Mouse (Mus musculus): ENCODE results near the gene Camk2b. TPM values are rescaled to one million over a fixed set of nuclear protein-coding genes. Genes with fewer than 3 reads are reported as not detected.
"Not testable (repeated sequence)": the region's sequence is repeated elsewhere in the genome, so short reads cannot be mapped to it uniquely, and the experiment has no call there.

Gene Camk2b
- polyA plus RNA-seq (2012; rRNA removed), result 5.1 and 6.2 TPM in 2 replicates

DNA sequence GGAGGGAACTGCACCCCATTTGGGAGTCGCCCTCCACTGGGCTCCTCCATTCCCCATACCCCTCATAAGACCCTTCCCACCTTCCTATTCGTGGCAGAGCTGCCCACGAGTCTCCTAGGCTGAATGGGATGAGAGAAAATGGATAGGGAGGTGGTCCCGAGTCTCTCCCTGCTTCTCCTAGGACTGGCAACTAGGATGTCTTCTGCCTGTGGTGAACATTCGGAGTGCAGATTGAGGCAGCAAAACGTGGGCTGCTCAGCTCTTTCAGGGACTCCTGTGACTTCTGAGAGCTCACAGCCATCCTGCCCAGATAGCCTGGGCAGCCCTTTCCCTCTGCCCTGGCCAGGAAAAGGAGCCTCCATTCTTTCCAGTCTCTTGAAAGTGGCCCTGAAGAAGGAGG is at the start of gene Camk2b:
TSS of gene Camk2b (minus strand) at position 187 of the 400 bp plus-strand sequence.
- DNase-seq, result no peak
- H3K4me1 ChIP-seq (ENCODE audit: control insufficient read depth, insufficient read depth, low read length), result no peaks in the 10 kb centered on the region
- H3K4me3 ChIP-seq (ENCODE audit: insufficient read depth, low read depth, low read length), result peak within 1 kb of the TSS; percentile 31; the same call in 1 of the 2 replicates
- TF ChIP-seq POLR2A (IDR thresholded peaks at IDR 0.05; ENCODE audit: low read depth, low read length) (no peak), CTCF (conservative IDR thresholded peaks at IDR 0.05; ENCODE audit: insufficient read depth, insufficient read length, low read depth, low read length) (no peak)
- 15% methylated on average over 6 of the region's 6 CpGs for whole genome bisulfite sequencing
- H3K27ac ChIP-seq (ENCODE audit: insufficient read depth, low read depth, low read length), result no peak within 1 kb of the TSS
- no peaks in the 10 kb centered on the region for H3K36me3 ChIP-seq (ENCODE audit: control insufficient read depth, insufficient read depth, low read length)
- peaks cover 2% of the 10 kb centered on the region; the same call in 1 of the 2 replicates for H3K27me3 ChIP-seq (replicated peaks; ENCODE audit: control insufficient read depth, insufficient read depth, low read length)

DNA sequence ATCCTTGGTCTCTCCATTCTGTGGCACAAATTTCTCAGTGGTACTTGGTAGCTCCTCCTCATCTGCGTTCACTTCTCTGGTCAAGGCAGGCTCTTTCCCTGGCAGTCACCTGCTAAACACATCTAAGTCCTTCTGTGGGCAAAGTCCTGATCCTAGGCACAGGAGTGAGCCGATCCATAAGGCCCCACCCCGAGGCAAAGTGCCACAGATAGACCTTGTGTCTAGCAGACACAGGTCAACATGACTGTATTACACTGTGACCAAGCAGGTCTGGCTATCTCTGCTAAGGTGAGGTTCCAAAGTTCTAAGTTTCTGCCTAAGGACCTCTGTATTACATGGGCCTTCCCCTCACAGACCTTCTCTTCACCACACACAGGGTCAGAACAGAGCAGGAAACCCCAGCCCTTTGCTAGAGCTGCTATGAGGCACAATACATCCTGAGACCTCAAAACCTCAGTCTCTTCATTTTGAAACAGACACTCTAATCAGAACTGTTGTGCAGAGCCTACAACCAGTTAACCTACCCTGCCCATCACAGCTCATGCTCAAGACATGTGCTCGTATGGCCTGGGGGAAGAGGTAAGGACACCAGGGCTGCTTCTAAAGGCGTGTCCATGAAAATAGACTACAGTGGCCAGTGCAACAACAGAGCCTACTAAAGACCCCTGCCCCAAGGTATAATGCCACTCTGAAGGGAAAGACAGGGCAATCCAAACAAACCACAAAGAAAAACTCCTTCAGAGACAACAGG is 45.7 kb upstream of the Camk2b start:
- Histone ChIP-seq H3K4me1 (ENCODE audit: control insufficient read depth, insufficient read depth, low read length) (no peaks in the 10 kb centered on the region), H3K36me3 (ENCODE audit: control insufficient read depth, insufficient read depth, low read length) (peaks cover 2% of the 10 kb centered on the region), H3K27ac (ENCODE audit: insufficient read depth, low read depth, low read length) (no peak overlapping the region), H3K4me3 (ENCODE audit: insufficient read depth, low read depth, low read length) (no peak overlapping the region), H3K27me3 (replicated peaks; ENCODE audit: control insufficient read depth, insufficient read depth, low read length) (no peaks in the 10 kb centered on the region)
- peak; percentile 40 for DNase-seq
- 77% methylated on average over 5 of the region's 5 CpGs for WGBS
- TF ChIP-seq CTCF (conservative IDR thresholded peaks at IDR 0.05; ENCODE audit: insufficient read depth, insufficient read length, low read depth, low read length) (no peak), POLR2A (IDR thresholded peaks at IDR 0.05; ENCODE audit: low read depth, low read length) (no peak)

DNA sequence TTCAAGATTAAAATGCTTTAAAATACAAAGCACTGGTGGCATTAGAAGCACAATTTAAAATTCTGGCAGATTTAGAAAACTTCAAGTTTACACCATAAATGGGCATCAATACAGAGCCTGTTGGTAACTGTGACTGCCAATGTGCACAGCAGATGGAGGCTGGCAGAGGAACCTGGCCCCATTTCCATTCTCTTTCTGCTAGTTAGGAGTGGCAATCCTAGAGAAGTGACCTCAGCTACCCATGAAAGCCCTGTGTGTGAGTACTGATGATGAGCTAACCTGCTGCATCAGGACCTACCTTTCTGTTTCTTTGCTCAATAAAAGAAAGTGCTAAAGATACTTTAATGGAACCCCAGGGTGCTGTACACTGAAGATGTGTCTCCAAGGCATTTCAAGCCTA is 43.8 kb upstream of the Camk2b start:
- TF ChIP-seq CTCF (conservative IDR thresholded peaks at IDR 0.05; ENCODE audit: insufficient read depth, insufficient read length, low read depth, low read length) (no peak), POLR2A (IDR thresholded peaks at IDR 0.05; ENCODE audit: low read depth, low read length) (no peak)
- Histone ChIP-seq H3K4me1 (ENCODE audit: control insufficient read depth, insufficient read depth, low read length) (no peaks in the 10 kb centered on the region), H3K36me3 (ENCODE audit: control insufficient read depth, insufficient read depth, low read length) (peaks cover 2% of the 10 kb centered on the region), H3K27ac (ENCODE audit: insufficient read depth, low read depth, low read length) (no peak overlapping the region), H3K4me3 (ENCODE audit: insufficient read depth, low read depth, low read length) (no peak overlapping the region), H3K27me3 (replicated peaks; ENCODE audit: control insufficient read depth, insufficient read depth, low read length) (no peaks in the 10 kb centered on the region)
- DNase-seq, result no peak

DNA sequence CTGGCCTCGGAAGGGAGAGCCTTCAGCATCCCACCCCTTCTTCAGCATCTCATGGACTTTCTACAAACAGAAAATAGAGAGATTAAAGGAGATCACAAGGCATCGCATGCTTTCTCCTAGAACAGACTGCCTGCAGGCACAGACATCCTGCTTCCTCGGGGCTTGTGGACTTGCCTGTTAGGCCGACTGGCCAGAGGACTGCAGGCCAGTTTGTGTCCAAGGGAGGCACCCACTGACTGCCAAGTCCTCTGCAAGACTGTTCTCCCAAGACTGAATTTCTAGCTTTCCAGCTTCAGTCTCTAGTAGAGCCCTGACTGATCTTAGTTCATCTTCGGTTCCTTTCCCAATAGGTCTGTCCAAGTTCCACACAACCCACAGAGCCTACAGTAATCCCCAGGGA is 42.1 kb upstream of the Camk2b start:
- no peak for DNase-seq
- H3K4me1 ChIP-seq (ENCODE audit: control insufficient read depth, insufficient read depth, low read length), result no peaks in the 10 kb centered on the region
- WGBS, result 93% methylated on average over 5 of the region's 5 CpGs
- H3K27me3 ChIP-seq (replicated peaks; ENCODE audit: control insufficient read depth, insufficient read depth, low read length), result no peaks in the 10 kb centered on the region
- H3K36me3 ChIP-seq (ENCODE audit: control insufficient read depth, insufficient read depth, low read length), result peaks cover 2% of the 10 kb centered on the region
- H3K27ac ChIP-seq (ENCODE audit: insufficient read depth, low read depth, low read length), result no peak overlapping the region
- TF ChIP-seq POLR2A (IDR thresholded peaks at IDR 0.05; ENCODE audit: low read depth, low read length), result no peak
- no peak for TF ChIP-seq CTCF (conservative IDR thresholded peaks at IDR 0.05; ENCODE audit: insufficient read depth, insufficient read length, low read depth, low read length)
- H3K4me3 ChIP-seq (ENCODE audit: insufficient read depth, low read depth, low read length), result no peak overlapping the region

DNA sequence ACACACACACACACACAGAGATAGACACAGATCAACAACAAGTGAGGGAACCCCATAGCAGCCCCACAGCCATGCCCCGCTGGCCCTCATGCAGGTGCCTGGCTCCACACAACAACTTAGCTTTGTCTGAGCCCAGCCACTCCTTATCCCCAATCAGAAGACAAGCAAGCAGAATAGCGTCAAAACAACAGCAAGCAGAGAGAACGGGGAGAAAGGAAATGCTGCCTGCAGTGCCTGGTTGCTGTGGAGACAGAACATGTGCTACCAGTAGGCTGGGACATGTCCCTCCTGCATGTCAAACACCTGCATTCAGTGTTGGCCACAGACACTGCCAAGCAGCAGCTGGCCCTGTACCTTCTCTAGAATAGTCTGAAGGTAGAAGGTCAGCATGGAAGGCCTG is 41.6 kb upstream of the Camk2b start:
- WGBS, result 76% methylated on average over 3 of the region's 3 CpGs

DNA sequence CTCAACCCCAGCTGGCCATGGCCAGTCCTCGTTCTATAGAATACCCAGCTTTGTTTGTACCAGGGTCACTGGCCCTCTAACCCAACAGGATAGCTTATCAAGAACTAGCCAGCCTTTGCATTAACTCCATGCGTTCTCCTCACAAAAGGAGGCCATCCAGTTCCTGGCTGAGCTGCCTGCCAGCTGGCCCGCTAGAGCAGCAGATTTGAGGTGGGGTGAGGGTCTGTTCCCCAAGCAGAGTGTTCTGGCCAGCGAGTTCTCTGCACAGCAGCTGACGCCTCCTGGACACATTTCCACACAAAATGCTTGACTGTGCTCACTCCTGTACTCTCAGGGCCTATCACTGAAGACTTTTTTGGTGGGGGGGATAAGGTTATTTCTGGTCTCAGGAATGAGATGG is 38.6 kb upstream of the Camk2b start:
- TF ChIP-seq CTCF (conservative IDR thresholded peaks at IDR 0.05; ENCODE audit: insufficient read depth, insufficient read length, low read depth, low read length), result no peak
- no peak for TF ChIP-seq POLR2A (IDR thresholded peaks at IDR 0.05; ENCODE audit: low read depth, low read length)
- DNase-seq, result no peak
- 96% methylated on average over 5 of the region's 5 CpGs for WGBS
- H3K36me3 ChIP-seq (ENCODE audit: control insufficient read depth, insufficient read depth, low read length), result no peaks in the 10 kb centered on the region; the same call in none of the 2 replicates
- H3K27ac ChIP-seq (ENCODE audit: insufficient read depth, low read depth, low read length), result no peak overlapping the region
- H3K4me1 ChIP-seq (ENCODE audit: control insufficient read depth, insufficient read depth, low read length), result no peaks in the 10 kb centered on the region
- H3K27me3 ChIP-seq (replicated peaks; ENCODE audit: control insufficient read depth, insufficient read depth, low read length), result no peaks in the 10 kb centered on the region
- no peak overlapping the region for H3K4me3 ChIP-seq (ENCODE audit: insufficient read depth, low read depth, low read length)

More for the DNA sequence above, 41.6 kb upstream of the Camk2b start:
- H3K27ac ChIP-seq (ENCODE audit: insufficient read depth, low read depth, low read length), result no peak overlapping the region
- no peak for DNase-seq
- H3K4me1 ChIP-seq (ENCODE audit: control insufficient read depth, insufficient read depth, low read length), result no peaks in the 10 kb centered on the region
- H3K27me3 ChIP-seq (replicated peaks; ENCODE audit: control insufficient read depth, insufficient read depth, low read length), result no peaks in the 10 kb centered on the region
- H3K4me3 ChIP-seq (ENCODE audit: insufficient read depth, low read depth, low read length), result no peak overlapping the region
- TF ChIP-seq POLR2A (IDR thresholded peaks at IDR 0.05; ENCODE audit: low read depth, low read length) (no peak), CTCF (conservative IDR thresholded peaks at IDR 0.05; ENCODE audit: insufficient read depth, insufficient read length, low read depth, low read length) (no peak)
- peaks cover 2% of the 10 kb centered on the region for H3K36me3 ChIP-seq (ENCODE audit: control insufficient read depth, insufficient read depth, low read length)

DNA sequence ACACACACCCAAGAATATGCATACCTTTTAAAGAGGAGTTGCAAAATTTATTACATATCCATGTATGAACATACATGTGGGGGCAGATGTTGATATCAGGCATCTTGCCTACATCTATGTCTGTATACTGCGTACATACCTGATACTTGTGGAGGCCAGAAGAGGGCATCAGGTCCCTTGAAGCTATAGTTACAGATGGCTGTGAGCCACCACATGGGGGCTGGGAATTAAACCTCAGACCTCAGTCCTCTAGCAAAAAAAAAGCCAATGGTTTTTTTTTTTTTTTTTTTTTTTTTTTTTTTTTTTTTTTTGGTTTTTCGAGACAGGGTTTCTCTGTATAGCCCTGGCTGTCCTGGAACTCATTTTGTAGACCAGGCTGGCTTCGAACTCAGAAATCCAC is 30.5 kb upstream of the Camk2b start:
- H3K36me3 ChIP-seq (ENCODE audit: control insufficient read depth, insufficient read depth, low read length); H3K27me3 ChIP-seq (replicated peaks; ENCODE audit: control insufficient read depth, insufficient read depth, low read length); H3K4me3 ChIP-seq (ENCODE audit: insufficient read depth, low read depth, low read length); DNase-seq; H3K4me1 ChIP-seq (ENCODE audit: control insufficient read depth, insufficient read depth, low read length); H3K27ac ChIP-seq (ENCODE audit: insufficient read depth, low read depth, low read length): not testable (repeated sequence)
- WGBS, result 100% methylated on average over 3 of the region's 3 CpGs
